Mouse (Mus musculus) ES-E14 (cell line): ENCODE measurements around the gene Pik3c2g.

Experiments used
- MAFK ChIP-seq: IDR thresholded peaks from 2 replicates; pipeline ENCODE4 v1.6.1; 2014; ENCODE audit warnings: mild to moderate bottlenecking, low read depth, low read length, inconsistent platforms; ENCODE audit not compliant: insufficient read depth
- ZC3H11A ChIP-seq: IDR thresholded peaks from 2 replicates; pipeline ENCODE4 v1.6.1; 2012; ENCODE audit warnings: low read depth, mild to moderate bottlenecking, inconsistent platforms, low read length, borderline replicate concordance

GRCm38 (mm10) chr6:139986564-139986963 is 399.5 kb downstream of the Pik3c2g start:
- TF ChIP-seq ZC3H11A (no peak), MAFK (no peak)
